Mouse (Mus musculus): Measurements from ENCODE around the gene Mis12. TPM values are rescaled to one million over a fixed set of nuclear protein-coding genes. Genes with fewer than 3 reads are reported as not detected.

Mis12 gene
- total and polyA plus RNA-seq, 3 experiments = 23.4 to 36.3 (median 35.6) TPM

DNA sequence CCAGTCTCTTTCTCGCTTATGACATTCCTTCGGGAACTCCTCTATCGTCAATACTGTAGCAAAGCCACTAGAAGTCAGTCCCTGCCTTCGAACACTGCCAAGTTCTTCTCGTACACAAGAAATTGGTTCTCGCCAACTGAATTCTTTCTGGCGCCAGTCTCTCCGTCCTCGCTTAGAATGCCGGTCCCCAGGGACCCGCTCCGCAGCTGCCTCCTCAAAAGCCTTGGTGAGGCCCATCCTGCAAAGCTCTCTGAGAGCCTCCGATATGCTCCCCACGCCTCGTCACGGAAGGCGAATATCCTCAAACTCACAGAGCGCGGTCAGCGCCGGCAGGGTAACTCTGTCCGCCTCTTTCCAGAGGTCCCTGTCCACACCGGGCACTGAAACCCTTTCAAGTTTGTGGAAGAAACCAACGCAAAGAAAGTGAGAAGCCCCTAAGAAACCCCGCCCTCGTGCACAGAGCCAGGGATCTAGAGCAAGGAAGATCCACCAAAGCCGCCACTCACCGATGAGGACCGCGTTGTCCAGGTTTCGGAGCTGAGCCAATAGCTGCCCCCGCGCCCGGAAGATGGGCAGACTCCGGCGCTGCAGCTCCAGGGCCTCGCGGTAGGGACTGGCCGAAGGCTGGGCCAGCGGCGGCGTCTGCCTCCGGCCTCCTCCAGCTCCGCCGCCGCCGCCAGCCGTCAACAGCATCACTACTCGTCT, 15.6 kb upstream of the Mis12 start:
- dilution Hi-C loops (cut with MboI; ENCODE audit: extremely low pct_ligation_motif_present, extremely low pct_unique_long_range_greater_than_20kb, low sequenced_read_pairs) = no loop called here

DNA sequence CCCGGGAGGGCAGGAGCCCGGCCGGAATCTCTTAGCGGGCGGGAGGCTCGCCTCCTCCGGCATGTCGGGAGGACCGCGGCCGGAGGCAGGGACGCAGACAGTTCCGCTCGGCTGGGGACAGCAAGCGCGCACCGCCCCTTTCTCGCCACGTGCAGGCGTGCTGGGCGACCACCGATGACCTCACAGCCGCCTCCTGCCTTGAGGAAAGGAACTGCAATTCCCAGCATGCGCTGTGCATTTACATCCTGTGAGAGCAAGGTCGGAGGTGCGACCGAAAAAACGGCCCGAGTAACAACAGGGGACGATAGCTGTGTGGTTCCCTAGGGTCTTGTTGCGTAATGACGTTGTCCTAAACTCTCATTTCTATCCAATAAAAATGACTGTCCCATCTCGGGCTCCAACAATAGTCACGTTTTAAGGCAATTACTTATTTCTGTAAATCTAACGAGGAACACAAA, 15.1 kb upstream of the Mis12 start, which contains the start of gene Dhx33:
Gene Dhx33 (minus strand): TSS at position 122 of the 458 bp plus-strand sequence.
- H3K27ac ChIP-seq (ENCODE audit: insufficient read depth, low read depth) = no peak within 1 kb of the TSS
- peak; percentile 100 for DNase-seq (ENCODE audit: extremely low read depth)
- peaks cover 23 to 58% of the 10 kb centered on the region in 2 experiments for H3K36me3 ChIP-seq (replicated peaks in 1 of 2; ENCODE audit: control insufficient read depth in 1 of 2, insufficient read depth in 1 of 2, low read length in 1 of 2)
- H3K9me3 ChIP-seq (replicated peaks; ENCODE audit: low read length) = no peaks in the 10 kb centered on the region
- in situ Hi-C loops (cut with MboI; ENCODE audit: low pct_ligation_motif_present, low pct_unique_long_range_greater_than_20kb, low sequenced_read_pairs) = no loop called here
- dilution Hi-C loops (cut with MboI; ENCODE audit: extremely low pct_ligation_motif_present, extremely low pct_unique_long_range_greater_than_20kb, low sequenced_read_pairs) = no loop called here
- H3K9ac ChIP-seq (ENCODE audit: insufficient read depth, low read depth) = peak within 1 kb of the TSS; percentile 66
- H3K4me1 ChIP-seq (ENCODE audit: control insufficient read depth in 1 of 2, insufficient read depth in 2 of 2) = peaks cover 7 to 33% of the 10 kb centered on the region in 2 experiments
- H3K79me2 ChIP-seq (replicated peaks; ENCODE audit: control insufficient read depth, extremely low read depth, insufficient read depth, poor library complexity, severe bottlenecking) = peaks cover 34% of the 10 kb centered on the region
- peak within 1 kb of the TSS; percentile 71 to 78 (median 74) for H3K4me3 ChIP-seq (replicated peaks in 1 of 3; ENCODE audit: low read depth in 2 of 3, low read length in 2 of 3, poor library complexity in 1 of 3)
- H3K4me2 ChIP-seq (ENCODE audit: insufficient read depth, low read depth, poor library complexity, severe bottlenecking) = peak within 1 kb of the TSS; percentile 98
- no peaks in the 10 kb centered on the region for H3K27me3 ChIP-seq (replicated peaks)
- peak; percentile 90 for TF ChIP-seq ELF1 (IDR thresholded peaks at IDR 0.05; ENCODE audit: low read depth, low read length)
- peak; percentile 89 for TF ChIP-seq NELFE (IDR thresholded peaks at IDR 0.05; ENCODE audit: low read depth, low read length)
- TF ChIP-seq HCFC1 (IDR thresholded peaks at IDR 0.05; ENCODE audit: low read depth, low read length) = peak; percentile 98
- TF ChIP-seq USF1 (IDR thresholded peaks at IDR 0.05; ENCODE audit: low read depth, low read length) = peak; percentile 85
- peak; percentile 99 for TF ChIP-seq BHLHE40 (IDR thresholded peaks at IDR 0.05; ENCODE audit: low read depth, low read length)
- TF ChIP-seq MXI1 (IDR thresholded peaks at IDR 0.05; ENCODE audit: low read depth, low read length) = peak; percentile 100
- TF ChIP-seq JUND (conservative IDR thresholded peaks at IDR 0.05; ENCODE audit: low read depth, low read length) = peak; percentile 89
- TF ChIP-seq RAD21 (IDR thresholded peaks at IDR 0.05; ENCODE audit: low read depth, low read length) = no peak
- peak; percentile 100 for TF ChIP-seq SIN3A (IDR thresholded peaks at IDR 0.05; ENCODE audit: low read length)
- TF ChIP-seq POLR2A (IDR thresholded peaks at IDR 0.05; ENCODE audit: low read depth, low read length) = peak; percentile 80
- peak; percentile 46; the same call in 1 of the 2 replicates for TF ChIP-seq UBTF (IDR thresholded peaks at IDR 0.05; ENCODE audit: low read depth, low read length)
- peak; percentile 93 for TF ChIP-seq RCOR1 (conservative IDR thresholded peaks at IDR 0.05; ENCODE audit: low read depth, low read length)
- no peak for TF ChIP-seq SMC3 (IDR thresholded peaks at IDR 0.05; ENCODE audit: low read depth, low read length)
- peak; percentile 94 for TF ChIP-seq MEF2A (IDR thresholded peaks at IDR 0.05; ENCODE audit: borderline replicate concordance, low read depth, low read length)
- TF ChIP-seq GABPA (IDR thresholded peaks at IDR 0.05; ENCODE audit: insufficient replicate concordance, low read depth, low read length) = peak; percentile 98; the same call in 1 of the 2 replicates
- peak; percentile 98 for TF ChIP-seq CHD2 (IDR thresholded peaks at IDR 0.05; ENCODE audit: low read length)
- TF ChIP-seq JUN (IDR thresholded peaks at IDR 0.05; ENCODE audit: insufficient read depth, low read depth, low read length) = peak; percentile 81
- TF ChIP-seq ZNF384 (IDR thresholded peaks at IDR 0.05; ENCODE audit: low read depth, low read length) = peak; percentile 54
- TF ChIP-seq IRF4 (IDR thresholded peaks at IDR 0.05; ENCODE audit: low read depth, low read length) = peak; percentile 93
- TF ChIP-seq E2F4 (IDR thresholded peaks at IDR 0.05; ENCODE audit: insufficient replicate concordance, low read depth, low read length) = peak; percentile 83; the same call in 1 of the 2 replicates
- peak; percentile 99 for TF ChIP-seq MAX (IDR thresholded peaks at IDR 0.05; ENCODE audit: low read length)

More for the DNA sequence above, 15.6 kb upstream of the Mis12 start:
- TF ChIP-seq EP300 (IDR thresholded peaks at IDR 0.05; ENCODE audit: low read length) (0 out of 2 replicates have a peak, but pooled peaks have one; percentile 31), USF2 (conservative IDR thresholded peaks at IDR 0.05; ENCODE audit: low read depth, low read length) (no peak), BHLHE40 (IDR thresholded peaks at IDR 0.05; ENCODE audit: low read depth, low read length) (no peak), POLR2A (IDR thresholded peaks at IDR 0.05; ENCODE audit: low read depth, low read length) (no peak), MAX (IDR thresholded peaks at IDR 0.05; ENCODE audit: low read length) (no peak), UBTF (IDR thresholded peaks at IDR 0.05; ENCODE audit: low read depth, low read length) (peak; percentile 72; the same call in 1 of the 2 replicates), TCF12 (IDR thresholded peaks at IDR 0.05; ENCODE audit: low read depth, low read length) (no peak), MEF2A (IDR thresholded peaks at IDR 0.05; ENCODE audit: borderline replicate concordance, low read depth, low read length) (no peak), IRF4 (IDR thresholded peaks at IDR 0.05; ENCODE audit: low read depth, low read length) (no peak), ETS1 (conservative IDR thresholded peaks at IDR 0.05; ENCODE audit: low read depth, low read length) (no peak), SIN3A (IDR thresholded peaks at IDR 0.05; ENCODE audit: low read length) (no peak; the same call in 1 of the 2 replicates), MYC (IDR thresholded peaks at IDR 0.05; ENCODE audit: low read depth, low read length) (peak; percentile 27; the same call in 1 of the 2 replicates), RCOR1 (conservative IDR thresholded peaks at IDR 0.05; ENCODE audit: low read depth, low read length) (no peak), CHD1 (IDR thresholded peaks at IDR 0.05; ENCODE audit: low read depth, low read length) (peak; percentile 60; the same call in 1 of the 2 replicates), ZMIZ1 (IDR thresholded peaks at IDR 0.05; ENCODE audit: low read depth, low read length) (no peak; the same call in 1 of the 2 replicates), JUN (IDR thresholded peaks at IDR 0.05; ENCODE audit: insufficient read depth, low read depth, low read length) (no peak), NRF1 (IDR thresholded peaks at IDR 0.05; ENCODE audit: low read depth, low read length) (no peak), ZKSCAN1 (IDR thresholded peaks at IDR 0.05; ENCODE audit: borderline replicate concordance, low read depth, low read length) (no peak), SMC3 (IDR thresholded peaks at IDR 0.05; ENCODE audit: low read depth, low read length) (no peak), PAX5 (IDR thresholded peaks at IDR 0.05; ENCODE audit: low read length) (no peak), MAFK (IDR thresholded peaks at IDR 0.05; ENCODE audit: insufficient replicate concordance, low read length) (no peak), ZNF384 (IDR thresholded peaks at IDR 0.05; ENCODE audit: low read depth, low read length) (no peak), POLR2AphosphoS2 (IDR thresholded peaks at IDR 0.05; ENCODE audit: low read depth, low read length) (no peak), GABPA (IDR thresholded peaks at IDR 0.05; ENCODE audit: insufficient replicate concordance, low read depth, low read length) (no peak), RAD21 (IDR thresholded peaks at IDR 0.05; ENCODE audit: low read depth, low read length) (no peak)
- in situ Hi-C loops (cut with MboI; ENCODE audit: low pct_ligation_motif_present, low pct_unique_long_range_greater_than_20kb, low sequenced_read_pairs) = no loop called here
- peak overlapping the region; percentile 66 for H3K9ac ChIP-seq (ENCODE audit: insufficient read depth, low read depth)
- DNase-seq (ENCODE audit: extremely low read depth) = peak; percentile 78
- no peaks in the 10 kb centered on the region for H3K27me3 ChIP-seq (replicated peaks)
- H3K9me3 ChIP-seq (replicated peaks; ENCODE audit: low read length) = no peaks in the 10 kb centered on the region
- peaks cover 34% of the 10 kb centered on the region for H3K79me2 ChIP-seq (replicated peaks; ENCODE audit: control insufficient read depth, extremely low read depth, insufficient read depth, poor library complexity, severe bottlenecking)
- H3K27ac ChIP-seq (ENCODE audit: insufficient read depth, low read depth) = no peak overlapping the region
- peaks cover 7 to 33% of the 10 kb centered on the region in 2 experiments for H3K4me1 ChIP-seq (ENCODE audit: control insufficient read depth in 1 of 2, insufficient read depth in 2 of 2)
- H3K4me2 ChIP-seq (ENCODE audit: insufficient read depth, low read depth, poor library complexity, severe bottlenecking) = peak overlapping the region; percentile 98
- peaks cover 24 to 57% of the 10 kb centered on the region in 2 experiments for H3K36me3 ChIP-seq (replicated peaks in 1 of 2; ENCODE audit: control insufficient read depth in 1 of 2, insufficient read depth in 1 of 2, low read length in 1 of 2)
- peak overlapping the region; percentile 70 to 78 (median 74) for H3K4me3 ChIP-seq (replicated peaks in 1 of 3; ENCODE audit: low read depth in 2 of 3, low read length in 2 of 3, poor library complexity in 1 of 3)
